Mouse (Mus musculus): ENCODE results near the gene Pskh1.
A peak's percentile ranks its signal among the peaks of the same experiment; 100 is the strongest.

Pskh1 gene

DNA sequence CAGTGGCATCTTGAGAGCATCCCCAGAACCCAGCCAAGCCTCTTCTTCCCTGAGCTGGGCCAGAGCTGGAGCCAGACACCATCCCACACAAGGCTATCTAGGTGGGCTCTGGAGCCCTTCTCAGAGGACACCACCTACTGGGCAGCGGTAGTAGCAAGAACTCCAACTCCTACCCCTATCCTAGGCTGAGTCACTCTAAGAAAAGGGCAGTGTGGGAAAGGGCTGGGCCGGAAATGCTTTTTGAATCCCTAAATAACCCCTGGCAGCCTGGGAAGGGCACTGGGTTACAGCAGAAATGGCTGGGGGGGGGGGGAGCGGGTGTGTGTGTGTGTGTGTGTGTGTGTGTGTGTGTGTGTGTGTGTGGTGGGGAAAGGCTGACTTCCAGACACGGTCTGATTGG is 57.6 kb downstream of the Pskh1 start:
- DNase-seq (ENCODE audit: low spot score in 2 of 2) = no peak

DNA sequence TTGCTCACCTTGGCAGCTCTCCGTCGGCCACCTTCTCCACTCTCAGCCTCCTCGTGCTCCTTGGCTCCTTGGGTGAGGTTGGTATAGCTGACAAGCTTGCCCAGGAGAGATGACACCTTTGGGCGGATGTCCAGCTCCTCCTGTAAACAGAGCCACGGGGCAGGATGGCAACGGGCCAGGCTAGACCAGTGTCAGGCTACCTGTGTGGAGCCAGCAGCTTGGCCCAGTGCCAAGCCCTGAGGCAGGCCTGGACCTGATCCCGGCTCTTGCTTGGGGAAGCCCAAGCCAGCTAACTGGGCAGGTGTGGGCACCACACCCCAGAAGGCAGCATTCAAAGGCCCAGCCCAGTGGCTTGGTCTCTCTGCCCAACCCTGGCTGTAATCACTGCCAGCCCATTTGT is 59.1 kb downstream of the Pskh1 start:
- no peak for DNase-seq (ENCODE audit: low spot score in 2 of 2)

DNA sequence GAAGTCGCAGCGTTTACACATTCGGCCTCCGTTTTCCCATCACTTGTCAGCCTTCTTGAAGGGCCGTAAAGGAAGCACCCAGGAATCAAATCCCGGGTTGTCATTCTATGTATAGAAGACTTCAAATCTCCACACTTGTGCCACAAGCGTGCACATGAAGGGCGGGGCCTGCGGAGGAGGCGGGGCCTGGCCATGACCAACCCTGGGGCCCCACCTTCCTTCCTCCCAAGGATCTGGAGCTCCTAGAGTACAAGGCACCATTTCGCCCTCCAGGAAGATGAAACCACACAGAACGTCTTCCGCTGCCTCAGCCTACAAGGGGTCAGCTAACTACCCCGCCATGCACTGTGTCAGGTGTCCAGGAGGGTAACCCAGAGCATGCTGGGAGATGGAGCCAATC is 60.9 kb downstream of the Pskh1 start:
- DNase-seq (ENCODE audit: low spot score in 2 of 2) = no peak

DNA sequence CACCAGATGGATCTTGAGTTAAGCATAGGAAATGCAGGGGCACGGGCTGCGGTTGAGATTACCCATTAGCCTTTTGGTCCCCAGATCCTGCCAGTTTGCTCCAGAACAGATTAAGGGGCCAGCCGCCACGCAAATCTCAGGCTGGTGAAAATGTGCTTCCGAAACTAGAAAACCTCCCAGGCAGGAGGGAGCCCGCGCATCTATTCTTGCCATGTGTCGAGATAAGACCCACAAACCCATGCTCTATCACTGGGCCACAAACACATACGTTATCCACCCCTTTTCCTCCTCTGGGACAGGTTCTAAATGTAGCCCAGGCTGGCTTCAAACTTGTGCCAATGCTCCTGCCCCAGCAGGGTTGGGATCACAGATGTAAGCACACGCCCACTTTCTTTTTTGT is 61.3 kb downstream of the Pskh1 start:
- no peak for DNase-seq (ENCODE audit: low spot score in 2 of 2)

DNA sequence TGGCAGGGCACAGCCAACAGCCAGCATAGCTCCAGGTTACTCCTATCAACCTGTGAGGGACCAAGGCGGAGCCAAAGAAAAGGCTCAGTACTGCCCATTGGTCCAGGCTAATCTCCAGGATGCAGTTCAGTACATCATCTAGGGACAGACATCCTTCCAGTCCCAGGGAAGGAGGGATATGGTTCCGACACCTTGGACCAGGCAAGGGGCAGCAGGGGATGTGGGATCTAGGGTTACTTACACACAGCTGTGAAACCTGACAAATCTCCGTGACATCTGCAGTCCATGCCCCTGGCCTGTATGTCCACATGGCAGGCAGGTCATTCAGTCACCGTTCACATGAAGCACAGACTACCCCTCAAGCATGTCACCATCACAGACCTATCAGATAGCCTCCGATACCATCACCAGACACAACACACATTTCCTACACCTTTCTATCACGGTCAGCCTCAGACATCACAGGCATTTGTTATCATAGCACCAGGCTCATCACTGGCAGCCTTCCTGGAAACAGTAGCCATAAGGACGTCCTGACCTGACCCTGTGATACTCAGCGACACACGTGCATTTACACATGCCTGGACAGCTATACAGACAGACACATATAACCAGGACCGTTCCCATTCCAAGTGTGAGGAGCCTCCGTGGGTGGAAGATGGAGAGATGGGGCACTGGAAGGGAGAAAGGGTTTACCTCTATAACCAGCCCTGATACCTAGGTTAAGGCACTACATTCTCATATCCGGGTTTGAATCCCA is 64.4 kb downstream of the Pskh1 start:
- DNase-seq (ENCODE audit: low spot score in 2 of 2) = no peak

DNA sequence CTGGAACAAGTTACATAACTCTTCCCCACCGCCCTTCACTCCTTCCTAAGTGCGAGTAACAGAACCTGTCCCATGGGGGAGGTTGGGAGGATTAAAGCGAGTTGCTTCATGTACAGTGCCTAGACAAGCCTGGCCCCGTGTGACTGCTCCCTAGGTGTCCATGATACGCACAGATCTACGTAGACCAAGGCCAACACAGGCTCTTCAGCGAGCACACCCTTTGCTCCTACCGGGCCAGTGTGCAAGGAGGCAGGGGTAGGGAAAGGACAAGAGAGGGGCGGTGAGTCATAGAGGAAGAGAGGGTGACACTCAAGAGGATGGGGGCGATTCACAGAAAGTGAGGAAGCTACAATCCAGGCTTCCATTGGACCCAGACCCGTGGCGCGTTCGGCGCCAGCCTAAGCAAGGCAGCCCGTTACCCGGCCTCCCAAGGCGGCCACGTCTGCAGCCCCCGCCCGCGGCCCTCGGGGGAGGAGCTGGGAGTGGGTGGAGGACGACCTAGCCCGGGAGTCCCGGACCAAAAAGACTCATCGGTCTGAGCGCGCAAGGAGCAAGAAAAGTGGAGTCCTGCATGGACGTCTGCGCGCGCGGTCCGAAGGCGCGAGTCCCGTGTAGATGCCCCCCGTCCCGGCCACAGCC is 65.1 kb downstream of the Pskh1 start:
- peak; percentile 10 to 15 for DNase-seq (ENCODE audit: low spot score in 2 of 2)

DNA sequence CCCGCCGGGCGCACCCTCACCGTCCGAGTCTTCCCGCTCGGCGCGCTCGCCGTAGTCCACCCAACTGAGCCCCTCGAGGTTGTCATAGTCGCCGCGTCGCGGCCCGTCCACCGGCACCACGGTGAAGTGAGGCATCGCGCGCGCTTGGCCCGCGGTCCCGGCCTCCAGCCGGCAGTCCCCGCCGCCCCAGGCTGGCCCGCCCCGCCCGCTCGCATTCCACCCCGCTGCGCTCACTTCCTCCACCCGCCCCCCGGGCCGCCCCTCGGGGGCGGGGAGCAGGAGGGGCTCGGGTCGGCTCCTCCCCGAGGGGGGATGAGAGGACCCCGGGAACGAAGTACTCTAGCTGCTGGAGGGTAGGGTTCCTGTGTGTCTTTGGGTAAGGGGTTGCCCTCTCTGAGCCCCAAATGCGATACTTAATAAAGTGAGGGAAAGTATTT is 65.7 kb downstream of the Pskh1 start, which contains the start of gene Slc12a4:
Slc12a4 (minus strand) TSS at position 193 of the 437 bp plus-strand sequence.
- peak; percentile 23 to 54 for DNase-seq (ENCODE audit: low spot score in 2 of 2)

DNA sequence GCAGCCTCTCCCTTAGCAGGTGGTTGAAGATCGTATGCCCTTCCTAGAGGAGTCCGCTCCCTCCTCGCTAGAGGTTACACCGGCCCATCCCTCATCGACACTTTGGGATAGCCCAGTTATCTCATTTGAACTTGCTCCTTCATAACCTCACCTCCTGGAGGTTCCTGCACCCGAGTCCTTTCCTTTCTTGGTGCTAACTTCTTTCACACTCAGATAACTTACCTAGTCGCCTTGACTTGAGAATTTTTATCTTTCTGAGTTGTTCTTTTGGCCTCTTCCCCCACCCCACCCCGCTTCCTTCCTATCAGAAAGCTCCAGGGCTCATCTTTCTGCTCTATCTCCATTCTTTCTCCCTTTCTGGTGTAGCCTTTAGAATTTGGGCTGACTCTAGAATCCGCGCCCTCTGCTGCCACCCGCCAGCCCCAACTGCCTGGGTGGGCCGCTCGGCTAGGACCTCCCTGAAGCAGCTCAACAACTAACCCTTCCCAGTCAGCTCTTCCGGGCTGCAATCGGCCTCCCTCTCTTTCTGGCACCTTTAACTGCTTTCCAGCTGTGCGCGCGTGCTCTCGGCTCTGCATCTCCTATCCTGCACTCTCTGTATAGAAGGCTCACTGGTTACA is 66.6 kb downstream of the Pskh1 start:
- no peak for DNase-seq (ENCODE audit: low spot score in 2 of 2)

DNA sequence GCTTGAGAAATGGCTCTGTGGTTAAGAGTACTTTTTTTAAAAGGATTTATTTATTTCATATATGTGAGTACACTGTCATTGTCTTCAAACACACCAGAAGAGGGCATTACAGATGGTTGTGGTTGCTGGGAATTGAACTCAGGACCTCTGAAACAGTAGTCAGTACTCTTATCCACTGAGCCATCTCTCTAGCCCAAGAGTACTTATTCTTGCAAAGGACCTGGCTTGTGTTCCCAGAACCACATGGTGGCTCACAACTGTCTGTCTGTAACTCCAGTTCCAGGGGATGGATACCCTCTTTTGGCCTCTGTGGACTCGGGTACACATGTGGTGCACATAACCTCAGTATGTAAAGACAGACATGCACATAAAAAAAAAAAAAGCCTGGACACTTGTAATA is 69.1 kb downstream of the Pskh1 start:
- DNase-seq (ENCODE audit: low spot score in 2 of 2) = no peak

DNA sequence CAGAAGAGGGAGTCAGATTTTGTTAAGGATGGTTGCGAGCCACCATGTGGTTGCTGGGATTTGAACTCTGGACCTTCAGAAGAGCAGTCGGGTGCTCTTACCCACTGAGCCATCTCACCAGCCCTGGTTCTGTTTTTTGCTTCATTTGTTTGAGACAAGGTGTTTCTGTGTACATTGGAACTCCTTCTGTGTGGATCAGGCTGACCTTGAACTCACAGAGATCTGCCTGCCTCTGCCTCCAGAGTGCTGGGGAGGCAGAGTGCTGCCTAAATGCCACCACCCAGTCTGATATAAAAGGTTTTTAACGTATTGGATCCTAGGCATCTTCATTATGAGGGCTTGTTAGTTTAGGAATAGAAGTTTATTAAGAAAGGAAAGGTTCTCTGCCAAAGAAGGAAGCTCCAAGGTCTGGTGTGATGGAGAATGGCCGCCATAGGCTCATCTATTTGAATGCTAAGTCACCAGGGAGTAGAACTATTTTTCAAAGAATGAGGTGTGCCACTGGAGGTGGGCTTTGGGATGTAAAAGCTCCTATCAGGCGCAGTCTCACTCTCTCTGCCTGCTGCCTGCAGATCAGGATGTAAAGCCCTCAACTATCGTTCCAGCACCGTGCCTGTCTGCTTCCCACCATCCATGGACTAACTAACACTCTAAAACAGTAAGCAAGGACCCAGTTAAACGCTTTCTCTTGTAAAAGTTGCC is 70.9 kb downstream of the Pskh1 start:
- no peak for DNase-seq (ENCODE audit: low spot score in 2 of 2)

DNA sequence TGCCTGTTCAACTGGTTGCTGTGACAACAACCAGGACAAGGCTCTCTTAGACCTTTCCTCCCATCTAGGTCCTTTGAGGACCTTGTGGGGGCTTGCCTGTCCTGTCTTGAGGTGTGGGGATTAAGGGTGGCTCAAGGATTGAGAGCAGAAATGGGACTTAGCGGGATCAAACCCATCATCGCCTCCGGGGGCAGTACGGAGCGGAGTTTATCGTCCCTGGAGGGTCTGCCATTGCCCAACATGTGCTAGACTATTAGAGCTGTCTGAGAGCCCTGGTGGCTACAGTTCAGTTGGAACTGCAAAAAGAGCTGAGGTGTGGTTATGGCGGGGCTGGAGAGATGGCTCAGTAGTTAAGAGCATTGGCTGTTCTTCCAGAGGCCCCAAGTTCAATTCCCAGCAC is 75.1 kb downstream of the Pskh1 start:
- DNase-seq (ENCODE audit: low spot score in 2 of 2) = no peak

DNA sequence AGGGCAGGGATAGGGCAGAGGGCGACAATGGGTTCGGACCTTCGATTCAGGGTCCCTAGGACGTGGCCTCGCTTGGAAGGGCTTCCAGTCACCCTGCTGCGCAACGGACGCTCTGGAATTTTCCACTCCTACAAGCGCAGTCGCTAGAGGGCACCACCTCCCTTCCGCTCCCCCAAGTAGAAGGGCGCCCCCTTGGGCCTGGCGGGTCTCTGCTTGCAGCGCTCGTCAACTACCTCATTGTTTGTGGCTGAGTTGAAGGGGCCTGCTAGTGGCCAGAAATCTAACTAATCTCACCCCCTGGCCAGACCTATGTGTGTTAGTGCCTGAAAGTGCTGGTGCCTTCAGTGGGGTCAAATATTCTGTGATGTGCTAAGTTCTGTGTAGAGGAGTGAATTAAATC is 79.1 kb downstream of the Pskh1 start, which contains the start of gene Dpep3:
Dpep3 (minus strand) TSS at position 105 of the 400 bp plus-strand sequence.
- no peak for DNase-seq (ENCODE audit: low spot score in 2 of 2)

DNA sequence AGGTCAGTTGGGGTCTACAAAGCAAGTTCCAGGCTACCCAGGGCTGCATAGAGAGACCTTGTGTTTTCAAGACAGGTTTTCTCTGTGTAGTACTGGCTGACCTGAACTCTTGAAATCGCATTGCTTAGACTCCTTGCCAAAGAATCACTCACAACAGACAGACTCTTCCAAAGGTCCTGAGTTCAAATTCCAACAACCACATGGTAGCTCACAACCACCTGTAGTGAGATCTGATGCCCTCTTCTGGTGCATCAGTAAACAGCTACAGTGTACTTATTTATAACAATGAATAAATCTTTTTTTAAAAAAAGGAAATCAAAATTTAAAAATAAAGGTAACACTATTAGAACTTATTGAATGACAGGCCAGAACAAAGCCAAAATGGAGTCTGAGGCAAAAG is 80.9 kb downstream of the Pskh1 start:
- DNase-seq (ENCODE audit: low spot score in 2 of 2) = no peak
